Mouse (Mus musculus): Measurements from ENCODE around the gene Gria1. TPM values are rescaled to one million over a fixed set of nuclear protein-coding genes. Genes with fewer than 3 reads are reported as not detected.

The Gria1 gene
- total RNA-seq (2023) = not detected in 2 replicates

DNA sequence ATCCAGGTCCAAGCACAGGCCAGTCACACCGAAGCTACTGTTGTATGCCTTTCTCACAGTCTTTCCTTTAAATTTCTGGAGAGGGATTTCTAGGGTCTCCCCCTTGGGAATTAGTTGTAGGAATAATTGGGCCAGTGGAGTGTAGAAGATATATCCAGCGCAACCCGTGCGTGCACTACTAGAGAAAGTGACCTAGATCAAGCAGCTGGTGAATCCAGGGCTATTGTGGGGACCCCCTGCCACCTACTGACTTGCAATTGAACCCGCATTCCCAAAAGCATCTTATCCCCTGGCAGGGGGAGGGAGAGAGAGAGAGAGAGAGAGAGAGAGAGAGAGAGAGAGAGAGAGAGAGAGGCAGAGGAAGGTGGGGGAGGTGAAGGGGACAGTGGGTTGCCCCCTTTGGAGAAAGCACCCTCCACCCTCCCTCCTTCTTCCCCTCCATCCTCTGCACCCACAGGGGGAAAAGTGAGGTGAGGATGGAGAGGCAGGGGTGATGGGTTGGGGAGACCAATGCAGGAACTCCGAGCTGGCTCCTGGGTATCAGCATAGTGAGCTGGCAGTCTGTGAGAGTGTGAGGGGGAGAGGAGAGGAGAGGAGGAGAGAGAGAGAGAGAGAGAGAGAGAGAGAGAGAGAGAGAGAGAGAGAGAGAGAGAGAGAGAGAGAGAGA, at the start of gene Gria1:
TSS of gene Gria1 (plus strand) at position 364 of the 667 bp plus-strand sequence.

